ENCODE assay signal across 14 mouse cellular contexts in genomic region chr13:36391936-36392335, GRCm38 (mm10).
"Had no signal": no experiment of that assay in that cellular context is flagged by ENCODE, and none has a peak within 500 bp of the region (broad histone marks: within the 10 kb centered on the region; RNA-seq: fewer than 3 reads in every experiment).

No protein-coding gene starts in this region.

- H3K4me1 ChIP-seq: limb, embryonic 10.5 days; liver, embryonic 15.5 days; midbrain, embryonic 10.5 days; neural tube, embryonic 15.5 days had no signal

- H3K9me3 ChIP-seq: limb, embryonic 10.5 days; liver, embryonic 15.5 days; midbrain, embryonic 10.5 days; neural tube, embryonic 15.5 days had no signal

- H3K4me3 ChIP-seq: left cerebral cortex, adult 2 months; limb, embryonic 10.5 days; liver, embryonic 15.5 days; midbrain, embryonic 10.5 days; myocyte; neural tube, embryonic 15.5 days had no signal

- H3K4me2 ChIP-seq: liver, embryonic 11.5 days; liver, embryonic 15.5 days; neural tube, embryonic 15.5 days had no signal

- H3K9ac ChIP-seq: liver, embryonic 15.5 days; neural tube, embryonic 15.5 days had no signal

- DNase-seq: kidney, adult 9 months; kidney, postnatal 4 days; lung, adult 2 months; lung, postnatal 4 days; midbrain, embryonic 14.5 days; thymus, postnatal 4 days had no signal

- H3K36me3 ChIP-seq: limb, embryonic 10.5 days; liver, embryonic 15.5 days; midbrain, embryonic 10.5 days; neural tube, embryonic 15.5 days had no signal

- H3K27me3 ChIP-seq: liver, embryonic 15.5 days; neural tube, embryonic 15.5 days had no signal

- H3K27ac ChIP-seq: kidney, postnatal 0 days; left cerebral cortex, adult 2 months; limb, embryonic 10.5 days; liver, embryonic 15.5 days; midbrain, embryonic 10.5 days; neural tube, embryonic 15.5 days had no signal
